Mouse (Mus musculus): Measurements from ENCODE around the gene Rwdd1.

DNA sequence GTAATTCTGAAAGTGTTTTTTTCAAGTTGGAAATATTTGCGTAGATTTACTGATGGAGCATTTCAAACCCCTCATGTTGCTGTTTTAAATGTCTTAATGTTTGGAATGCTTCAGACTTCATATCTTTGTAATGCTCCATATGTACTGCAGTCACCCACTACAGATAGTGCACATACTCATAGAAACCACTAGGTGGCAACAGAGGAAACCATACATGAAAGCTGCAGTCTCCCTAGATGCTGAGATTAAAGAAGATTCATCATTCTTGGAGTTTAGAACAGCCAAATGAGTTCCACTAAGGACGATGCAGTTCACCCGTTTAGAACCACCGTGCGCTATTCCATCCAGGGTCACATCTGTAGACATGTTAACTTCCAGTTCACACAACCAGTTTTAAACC, 17.2 kb upstream of the Rwdd1 start:
- peak; percentile 51 for TF ChIP-seq CTCF (IDR thresholded peaks at IDR 0.05; ENCODE audit: low read depth, low read length)
- TF ChIP-seq GATA1 (IDR thresholded peaks at IDR 0.05; ENCODE audit: borderline replicate concordance, low read length), result no peak
- no peak for TF ChIP-seq TAL1 (conservative IDR thresholded peaks at IDR 0.05; ENCODE audit: low read depth, low read length)

Measured in G1E (cell line).